Mouse (Mus musculus) limb, embryonic 10.5 days (tissue): Measurements from ENCODE around the gene Slc35f3. TPM values are rescaled to one million over a fixed set of nuclear protein-coding genes. Genes with fewer than 3 reads are reported as not detected.

Source experiments
- DNase-seq: peaks from one replicate; pipeline ENCODE4 v3.0.0-alpha.2; 2017; ENCODE audit warnings: low spot score
- H3K27ac ChIP-seq: fragments of 300-500 bp; sonication (generic); 2 replicates; pipeline ENCODE4 v1.5.1; 2016; ENCODE audit warnings: mild to moderate bottlenecking
- H3K27me3 ChIP-seq: fragments of 300-500 bp; sonication (generic); 2 replicates; pipeline ENCODE4 v1.6.1; 2016; ENCODE audit warnings: low read depth, mild to moderate bottlenecking; ENCODE audit not compliant: poor library complexity, severe bottlenecking
- H3K36me3 ChIP-seq: fragments of 300-500 bp; sonication (generic); 2 replicates; pipeline ENCODE4 v1.6.1; 2016; ENCODE audit warnings: mild to moderate bottlenecking, moderate library complexity
- H3K4me1 ChIP-seq: fragments of 300-500 bp; sonication (generic); 2 replicates; pipeline ENCODE4 v1.6.1; 2016
- H3K4me3 ChIP-seq: fragments of 300-500 bp; sonication (generic); 2 replicates; pipeline ENCODE4 v1.5.1; 2016; ENCODE audit warnings: mild to moderate bottlenecking, moderate library complexity
- H3K9me3 ChIP-seq: fragments of 300-500 bp; sonication (generic); replicated peaks from 2 replicates; pipeline ENCODE4 v1.6.1; 2016; ENCODE audit warnings: mild to moderate bottlenecking
- WGBS: fragments of 180-500 bp; shearing (Covaris S2); methylation state at CpG from one replicate; pipeline ENCODE4 v1.1.7; 2016; 5-methylcytosine and 5-hydroxymethylcytosine counted together
- polyA plus RNA-seq: library from polyadenylated mRNA; unstranded; fragments of >200 nt; fragmentation: Nextera tagmentation; extraction: Ambion mirVana; gene quantifications from 2 replicates; pipeline ENCODE4 v1.2.1, GENCODE M21; 2016

Slc35f3 gene
- polyA plus RNA-seq, 1 experiment from 2014 or later: 0.06 TPM

- WGBS: 96% methylated on average over 5 of the region's 5 CpGs
- H3K36me3 ChIP-seq: peaks cover 93% of the 10 kb centered on the region
- no peaks in the 10 kb centered on the region for H3K9me3 ChIP-seq
- DNase-seq: no peak
- H3K4me1 ChIP-seq: no peaks in the 10 kb centered on the region
- no peak overlapping the region for H3K27ac ChIP-seq
- no peaks in the 10 kb centered on the region for H3K27me3 ChIP-seq
- H3K4me3 ChIP-seq: no peak overlapping the region
These were observed 131.3 kb downstream of the Slc35f3 start for GRCm38 (mm10) chr8:126429635-126430034.

DNA sequence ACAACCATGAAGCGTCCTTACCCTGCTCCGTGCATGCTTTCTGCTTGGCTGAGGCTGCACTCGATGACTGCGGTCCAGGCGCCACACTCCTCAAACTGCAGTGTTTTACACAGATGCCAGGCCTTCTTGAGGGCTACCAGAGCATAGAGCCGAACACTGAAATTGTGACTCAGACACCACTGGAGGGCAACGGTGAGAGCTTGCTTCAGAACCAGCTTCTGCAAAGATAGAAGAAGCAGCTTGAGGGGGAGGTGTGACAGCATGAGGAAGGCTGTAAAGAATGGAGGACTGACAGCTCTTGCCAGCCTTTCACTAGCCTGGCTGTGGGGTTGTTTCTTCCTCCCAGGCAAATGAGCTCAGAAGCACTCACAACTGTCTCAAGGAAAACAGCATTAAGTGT, 135.5 kb downstream of the Slc35f3 start:
- DNase-seq: no peak
- Histone ChIP-seq H3K27me3 (no peaks in the 10 kb centered on the region), H3K4me3 (no peak overlapping the region), H3K36me3 (peaks cover 87% of the 10 kb centered on the region), H3K4me1 (no peaks in the 10 kb centered on the region), H3K27ac (no peak overlapping the region), H3K9me3 (no peaks in the 10 kb centered on the region)
- WGBS: 89% methylated on average over 7 of the region's 7 CpGs

GRCm38 (mm10) chr8:126438937-126439336, 140.6 kb downstream of the Slc35f3 start:
- 67% methylated on average over 2 of the region's 2 CpGs for WGBS
- Histone ChIP-seq H3K36me3 (peaks cover 67% of the 10 kb centered on the region), H3K27ac (no peak overlapping the region), H3K4me1 (no peaks in the 10 kb centered on the region), H3K9me3 (no peaks in the 10 kb centered on the region), H3K27me3 (no peaks in the 10 kb centered on the region), H3K4me3 (no peak overlapping the region)
- no peak for DNase-seq

Other genes with a start within 250 kb of the Slc35f3 start
- 41.9 and 42.3 TPM in 2 replicates for gene Coa6, start 124.0 kb downstream of the Slc35f3 start, polyA plus RNA-seq
- 2.6 and 2.9 TPM in 2 replicates for gene Tarbp1, start 176.5 kb downstream of the Slc35f3 start, polyA plus RNA-seq